Mouse (Mus musculus) heart, embryonic 14.5 days (tissue): ENCODE measurements around the gene Zfp943. TPM values are rescaled to one million over a fixed set of nuclear protein-coding genes. Genes with fewer than 3 reads are reported as not detected.
"Not testable (repeated sequence)": the region's sequence is repeated elsewhere in the genome, so short reads cannot be mapped to it uniquely, and the experiment has no call there.

Source experiments
- ATAC-seq: fragments of 200-750 bp; cut with Nextera tagmentation; 2 replicates; pipeline ENCODE4 v1.8.0; 2017; ENCODE audit warnings: low read depth, moderate TSS enrichment; ENCODE audit not compliant: insufficient number of reproducible peaks, insufficient read depth, low FRiP score
- H3K27ac ChIP-seq, 2 experiments: fragments of 200-500 bp in 1 of 2; fragments of 300-500 bp in 1 of 2; sonication (generic) in 1 of 2; replicated peaks in 1 of 2; 2 replicates each; pipeline ENCODE4 v1.5.1; 2012 to 2014; ENCODE audit warnings: low read depth in 2 of 2, low read length in 2 of 2, control low read depth in 1 of 2, mild to moderate bottlenecking in 1 of 2, mixed read lengths in 1 of 2; ENCODE audit not compliant: control insufficient read depth in 1 of 2, insufficient read depth in 1 of 2
- H3K27me3 ChIP-seq: fragments of 300-500 bp; sonication (generic); 2 replicates; pipeline ENCODE4 v1.6.1; 2014; ENCODE audit warnings: mild to moderate bottlenecking, low read length, control low read depth; ENCODE audit not compliant: control insufficient read depth, insufficient read depth
- H3K36me3 ChIP-seq: fragments of 300-500 bp; sonication (generic); 2 replicates; pipeline ENCODE4 v1.6.1; 2014; ENCODE audit warnings: mild to moderate bottlenecking, control low read depth, low read length, mixed read lengths; ENCODE audit not compliant: control insufficient read depth, insufficient read depth
- H3K4me1 ChIP-seq, 2 experiments: fragments of 200-500 bp in 1 of 2; fragments of 300-500 bp in 1 of 2; sonication (generic) in 1 of 2; 2 replicates each; pipeline ENCODE4 v1.6.1; 2012 to 2014; ENCODE audit warnings: low read length in 2 of 2, control low read depth in 1 of 2, mixed read lengths in 1 of 2; ENCODE audit not compliant: control insufficient read depth in 2 of 2, insufficient read depth in 2 of 2
- H3K4me2 ChIP-seq: fragments of 300-500 bp; sonication (generic); 2 replicates; pipeline ENCODE4 v1.6.1; 2014; ENCODE audit warnings: mild to moderate bottlenecking, low read length
- H3K4me3 ChIP-seq, 2 experiments: fragments of 200-500 bp in 1 of 2; fragments of 300-500 bp in 1 of 2; sonication (generic) in 1 of 2; 2 replicates each; pipeline ENCODE4 v1.5.1; 2012 to 2014; ENCODE audit warnings: low read length in 2 of 2, mild to moderate bottlenecking in 2 of 2, control low read depth in 1 of 2, low read depth in 1 of 2, moderate library complexity in 1 of 2; ENCODE audit not compliant: control insufficient read depth in 1 of 2, insufficient read depth in 1 of 2
- H3K9ac ChIP-seq: fragments of 300-500 bp; sonication (generic); 2 replicates; pipeline ENCODE4 v1.6.1; 2014; ENCODE audit warnings: mild to moderate bottlenecking, low read length
- H3K9me3 ChIP-seq: fragments of 300-500 bp; sonication (generic); 2 replicates; pipeline ENCODE4 v1.6.1; 2016; ENCODE audit warnings: low read length, control low read depth; ENCODE audit not compliant: control insufficient read depth
- WGBS: fragments of 180-500 bp; shearing (Covaris S2); extraction: QIAGEN DNeasy Blood & Tissue Kit; methylation state at CpG from one replicate; pipeline ENCODE4 v1.1.7; 2014; 5-methylcytosine and 5-hydroxymethylcytosine counted together
- polyA plus RNA-seq: library from polyadenylated mRNA; unstranded; fragments of >200 nt; fragmentation: Nextera tagmentation; extraction: Ambion mirVana; gene quantifications from 2 replicates; pipeline ENCODE4 v1.2.1, GENCODE M21; 2014

The Zfp943 gene
- polyA plus RNA-seq: 15.5 and 17.3 TPM in 2 replicates

DNA sequence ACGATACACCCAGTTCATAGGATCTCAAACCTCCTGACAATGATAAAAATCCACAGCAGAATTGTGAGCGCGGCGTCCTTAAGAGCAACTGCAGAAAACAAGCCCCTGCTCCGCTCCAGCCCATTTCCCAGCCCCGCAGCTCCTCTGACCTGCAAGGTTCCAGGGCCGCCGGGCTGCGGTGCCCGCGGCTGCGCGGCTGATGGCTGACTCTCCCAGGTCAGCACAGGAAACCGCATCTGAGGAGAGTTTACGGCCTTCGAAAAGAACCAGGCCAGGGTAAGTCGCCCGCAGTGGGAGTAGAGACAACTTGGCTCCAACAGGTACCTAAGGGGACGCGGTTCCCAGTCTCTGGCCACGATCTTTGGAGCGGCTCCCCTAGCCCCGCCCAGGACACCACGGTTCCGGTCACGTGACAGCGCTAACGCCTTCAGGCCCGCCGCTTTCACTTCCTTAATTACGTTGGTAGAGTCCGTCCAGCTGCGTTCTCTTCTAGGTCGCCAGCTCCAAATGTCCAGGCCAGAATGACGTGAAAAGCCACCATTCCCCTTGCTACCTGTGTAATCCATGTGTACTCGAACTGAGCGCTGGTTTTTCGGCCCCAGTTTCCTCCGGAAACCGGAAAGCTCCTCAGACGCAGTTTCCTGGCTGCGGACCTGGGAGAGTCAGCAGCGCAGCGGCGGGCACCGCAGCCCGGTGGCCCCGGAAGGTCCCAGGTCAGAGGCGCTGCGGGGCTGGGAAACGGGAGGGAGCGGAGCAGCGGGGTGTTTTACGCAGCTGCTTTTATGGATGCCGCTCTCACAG lies at the start of gene Zfp943, which contains the start of gene Zfp942:
Gene Zfp943, plus strand, starts transcription at position 446 of the 801 bp plus-strand sequence.
Gene Zfp942, minus strand, starts transcription at position 358 of the 801 bp plus-strand sequence.
- not testable (repeated sequence) for H3K36me3 ChIP-seq, H3K27me3 ChIP-seq, H3K9me3 ChIP-seq
- under 1% methylated on average over 40 of the region's 55 CpGs for WGBS
- H3K4me2 ChIP-seq: peak within 1 kb of the TSS; percentile 76
- peak within 1 kb of the TSS; percentile 76 to 90 for H3K4me3 ChIP-seq
- peak; percentile 97 for ATAC-seq
- peak within 1 kb of the TSS; percentile 86 to 95 for H3K27ac ChIP-seq
- H3K4me1 ChIP-seq: peaks cover 0 to 19% of the 10 kb centered on the region in 2 experiments; a peak in 2 of 4 replicates
- peak within 1 kb of the TSS; percentile 83 for H3K9ac ChIP-seq

DNA sequence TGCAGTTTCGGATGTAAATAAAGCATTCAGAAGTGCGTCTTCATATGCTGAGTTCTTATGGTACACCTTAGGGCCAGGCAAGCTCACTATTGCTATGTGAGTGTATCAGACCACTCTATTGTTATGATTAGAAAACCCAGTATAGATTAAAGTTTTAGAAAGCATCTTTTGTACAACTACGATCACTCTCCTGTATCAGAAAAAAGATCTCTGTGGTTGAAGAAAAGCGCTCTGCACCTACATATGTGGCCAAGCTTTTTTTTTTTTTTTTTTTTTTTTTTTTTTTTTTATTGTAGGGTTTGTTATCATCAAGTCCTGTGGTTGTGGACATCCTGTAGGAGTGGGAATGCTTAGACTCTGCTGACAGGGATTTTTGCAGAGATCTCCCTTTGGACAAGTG lies 950 bp downstream of the Zfp943 start:
- Histone ChIP-seq H3K4me2 (peak overlapping the region; percentile 67), H3K9me3 (no peaks in the 10 kb centered on the region), H3K4me3 (peak overlapping the region in 1 of 2 experiments; percentile 76; a peak in 2 of 4 replicates), H3K27me3 (no peaks in the 10 kb centered on the region), H3K4me1 (peaks cover 0 to 19% of the 10 kb centered on the region in 2 experiments; a peak in 2 of 4 replicates), H3K27ac (no peak overlapping the region), H3K36me3 (0 out of 2 replicates have a peak, but pooled peaks cover 6% of the 10 kb centered on the region), H3K9ac (peak overlapping the region; percentile 83)
- WGBS: 43% methylated on average over 4 of the region's 4 CpGs
- ATAC-seq: no peak

GRCm38 (mm10) chr17:22035594-22035993 lies 73.2 kb downstream of the Zfp943 start:
- ATAC-seq, H3K27me3 ChIP-seq, H3K4me1 ChIP-seq, H3K9ac ChIP-seq, H3K4me2 ChIP-seq, H3K36me3 ChIP-seq, H3K27ac ChIP-seq, H3K9me3 ChIP-seq, H3K4me3 ChIP-seq: not testable (repeated sequence)
- WGBS: 13% methylated on average over 1 of the region's 1 CpGs

DNA sequence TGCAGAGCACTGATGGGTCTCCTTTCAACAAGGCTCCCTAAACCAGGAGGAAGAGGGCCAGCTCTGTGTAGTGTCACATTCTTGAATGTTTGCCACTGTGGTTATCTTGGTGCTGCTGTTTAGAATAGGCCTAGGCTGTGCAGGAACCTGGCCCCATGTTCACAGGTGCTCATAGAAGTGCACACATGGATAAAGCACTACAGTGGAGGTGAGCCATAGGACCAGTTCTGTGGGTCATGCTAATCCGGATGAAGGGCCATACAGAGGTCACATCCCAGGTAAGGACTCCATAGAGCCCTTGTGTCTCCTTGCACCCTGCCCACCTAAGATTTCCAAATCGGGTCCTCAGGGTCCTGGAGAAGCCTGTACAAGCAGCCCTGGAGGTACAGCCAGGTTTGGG lies 87.1 kb downstream of the Zfp943 start:
- Histone ChIP-seq H3K4me2 (no peak overlapping the region), H3K9ac (no peak overlapping the region), H3K27me3 (no peaks in the 10 kb centered on the region), H3K9me3 (0 out of 2 replicates have a peak, but pooled peaks cover 5% of the 10 kb centered on the region), H3K36me3 (no peaks in the 10 kb centered on the region), H3K4me1 (no peaks in the 10 kb centered on the region), H3K27ac (no peak overlapping the region), H3K4me3 (no peak overlapping the region)
- 52% methylated on average over 2 of the region's 2 CpGs for WGBS
- ATAC-seq: no peak

DNA sequence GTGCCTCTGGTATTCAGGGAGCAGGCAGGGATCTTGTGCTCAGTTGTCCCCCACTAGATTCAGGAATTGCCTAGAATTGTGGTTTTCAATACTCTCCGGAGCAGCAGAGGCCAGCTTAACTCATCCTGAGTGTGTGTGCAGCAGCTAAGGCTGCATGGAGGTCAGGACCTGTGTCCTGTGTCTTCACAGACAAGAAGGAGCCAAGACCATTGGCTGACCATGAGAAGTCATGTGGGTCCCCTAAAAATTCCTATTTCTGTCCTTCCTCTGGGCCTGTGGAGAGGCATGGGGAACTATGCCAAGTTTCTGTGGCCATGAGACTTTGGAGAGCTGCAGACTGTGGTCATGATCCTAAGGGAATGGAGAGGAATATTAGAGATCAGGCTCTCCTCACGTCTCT lies 90.9 kb downstream of the Zfp943 start:
- Histone ChIP-seq H3K27me3 (no peaks in the 10 kb centered on the region), H3K4me2 (no peak overlapping the region), H3K9me3 (0 out of 2 replicates have a peak, but pooled peaks cover 10% of the 10 kb centered on the region), H3K27ac (no peak overlapping the region), H3K4me1 (no peaks in the 10 kb centered on the region), H3K4me3 (no peak overlapping the region), H3K36me3 (no peaks in the 10 kb centered on the region), H3K9ac (no peak overlapping the region)
- ATAC-seq: no peak
- WGBS: 58% methylated on average over 2 of the region's 2 CpGs

DNA sequence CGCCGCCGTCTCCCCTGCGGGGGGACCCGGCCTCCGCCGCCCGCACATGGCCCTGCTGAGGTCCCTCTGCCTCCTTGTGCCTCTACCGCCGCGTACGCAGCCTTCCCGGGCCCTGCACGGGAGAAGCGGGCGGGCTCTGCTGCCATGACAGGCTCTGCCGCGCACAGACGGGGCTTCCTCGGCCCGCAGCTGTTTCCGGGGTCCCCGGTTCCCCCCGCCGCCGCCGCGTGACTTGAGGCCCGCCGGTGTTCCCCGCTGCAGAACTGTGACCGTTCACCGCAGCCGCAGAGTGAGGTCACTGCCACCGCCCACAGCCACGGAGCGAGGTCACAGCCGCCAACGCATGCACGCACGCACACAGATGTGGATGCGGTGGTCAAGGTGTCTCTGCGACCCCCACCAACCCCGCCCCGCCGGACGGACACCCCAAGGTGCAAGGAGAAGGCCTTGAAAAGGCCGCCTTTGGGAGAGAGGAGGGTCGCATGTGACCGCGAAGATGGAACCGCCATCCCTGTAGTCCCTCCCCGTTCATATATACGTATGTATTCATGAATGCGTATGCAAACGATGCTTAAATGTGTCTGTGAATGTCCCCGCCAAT lies 118.8 kb downstream of the Zfp943 start:
- Histone ChIP-seq H3K27ac (no peak overlapping the region), H3K27me3 (no peaks in the 10 kb centered on the region), H3K9me3 (no peaks in the 10 kb centered on the region), H3K4me2 (peak overlapping the region; percentile 94), H3K9ac (peak overlapping the region; percentile 75), H3K4me3 (peak overlapping the region; percentile 63), H3K36me3 (no peaks in the 10 kb centered on the region), H3K4me1 (no peaks in the 10 kb centered on the region; a peak in 1 of 4 replicates)
- 5% methylated on average over 57 of the region's 57 CpGs for WGBS
- ATAC-seq: peak; percentile 61

GRCm38 (mm10) chr17:22083224-22083623 lies 120.9 kb downstream of the Zfp943 start:
- H3K9me3 ChIP-seq, H3K27ac ChIP-seq, H3K4me3 ChIP-seq, H3K9ac ChIP-seq, H3K36me3 ChIP-seq, H3K4me2 ChIP-seq, H3K27me3 ChIP-seq, ATAC-seq, H3K4me1 ChIP-seq: not testable (repeated sequence)
- WGBS: 31% methylated on average over 3 of the region's 3 CpGs
